Mouse (Mus musculus): ENCODE data around the gene Neurog1.

The Neurog1 gene

GRCm38 (mm10) chr13:56251924-56252619 is at the start of gene Neurog1:
Gene Neurog1 (minus strand): TSS chr13:56252163.
- DNase-seq (ENCODE audit: extremely low read depth, low read depth, low spot score): no peak

GRCm38 (mm10) chr13:56299336-56299735 is 47.4 kb upstream of the Neurog1 start:
- no peak for DNase-seq (ENCODE audit: extremely low read depth, low read depth, low spot score)

- DNase-seq (ENCODE audit: extremely low read depth, low read depth, low spot score): no peak
Observed at GRCm38 (mm10) chr13:56296659-56297020, 44.7 kb upstream of the Neurog1 start.

- no peak for DNase-seq (ENCODE audit: extremely low read depth, low read depth, low spot score)
Observed at GRCm38 (mm10) chr13:56295943-56296658, 44.1 kb upstream of the Neurog1 start, which contains the start of gene Cxcl14. Gene Cxcl14 (minus strand): TSS chr13:56296551.

- no peak for DNase-seq (ENCODE audit: extremely low read depth, low read depth, low spot score)
Observed at GRCm38 (mm10) chr13:56295586-56295942, 43.6 kb upstream of the Neurog1 start.

- no peak for DNase-seq (ENCODE audit: extremely low read depth, low read depth, low spot score)
Observed at GRCm38 (mm10) chr13:56294908-56295307, 42.9 kb upstream of the Neurog1 start.

GRCm38 (mm10) chr13:56289998-56290397 is 38.0 kb upstream of the Neurog1 start:
- no peak for DNase-seq (ENCODE audit: extremely low read depth, low read depth, low spot score)

- no peak for DNase-seq (ENCODE audit: extremely low read depth, low read depth, low spot score)
Observed at GRCm38 (mm10) chr13:56289261-56289660, 37.3 kb upstream of the Neurog1 start.

GRCm38 (mm10) chr13:56288601-56289000 is 36.6 kb upstream of the Neurog1 start:
- no peak for DNase-seq (ENCODE audit: extremely low read depth, low read depth, low spot score)

- DNase-seq (ENCODE audit: extremely low read depth, low read depth, low spot score): no peak
Observed at GRCm38 (mm10) chr13:56287091-56287490, 35.1 kb upstream of the Neurog1 start.

- no peak for DNase-seq (ENCODE audit: extremely low read depth, low read depth, low spot score)
Observed at GRCm38 (mm10) chr13:56283321-56283720, 31.4 kb upstream of the Neurog1 start.

- no peak for DNase-seq (ENCODE audit: extremely low read depth, low read depth, low spot score)
Observed at GRCm38 (mm10) chr13:56280356-56280755, 28.4 kb upstream of the Neurog1 start.

- DNase-seq (ENCODE audit: extremely low read depth, low read depth, low spot score): no peak
Observed at GRCm38 (mm10) chr13:56279439-56279838, 27.5 kb upstream of the Neurog1 start.

- no peak for DNase-seq (ENCODE audit: extremely low read depth, low read depth, low spot score)
Observed at GRCm38 (mm10) chr13:56275171-56275570, 23.2 kb upstream of the Neurog1 start.

- DNase-seq (ENCODE audit: extremely low read depth, low read depth, low spot score): no peak
Observed at GRCm38 (mm10) chr13:56270124-56270523, 18.2 kb upstream of the Neurog1 start.

GRCm38 (mm10) chr13:56267396-56267795 is 15.4 kb upstream of the Neurog1 start:
- DNase-seq (ENCODE audit: extremely low read depth, low read depth, low spot score): no peak

- no peak for DNase-seq (ENCODE audit: extremely low read depth, low read depth, low spot score)
Observed at GRCm38 (mm10) chr13:56266435-56266834, 14.5 kb upstream of the Neurog1 start.

- no peak for DNase-seq (ENCODE audit: extremely low read depth, low read depth, low spot score)
Observed at GRCm38 (mm10) chr13:56265661-56266060, 13.7 kb upstream of the Neurog1 start.

GRCm38 (mm10) chr13:56262269-56262668 is 10.3 kb upstream of the Neurog1 start:
- DNase-seq (ENCODE audit: extremely low read depth, low read depth, low spot score): no peak

GRCm38 (mm10) chr13:56260344-56260780 is 8.4 kb upstream of the Neurog1 start:
- no peak for DNase-seq (ENCODE audit: extremely low read depth, low read depth, low spot score)

GRCm38 (mm10) chr13:56259926-56260250 is 7.9 kb upstream of the Neurog1 start:
- DNase-seq (ENCODE audit: extremely low read depth, low read depth, low spot score): no peak
